Mouse (Mus musculus) megakaryocyte, embryonic 14.5 days (primary cell): ENCODE measurements around the gene Rtn4rl1. TPM values are rescaled to one million over a fixed set of nuclear protein-coding genes. Genes with fewer than 3 reads are reported as not detected.

Experiments
- H3K27me3 ChIP-seq: replicated peaks from 2 replicates; pipeline ENCODE3; 2012; ENCODE audit warnings: inconsistent platforms
- H3K36me3 ChIP-seq: replicated peaks from 2 replicates; pipeline ENCODE3; 2012; ENCODE audit warnings: low read length, inconsistent platforms, mixed read lengths
- H3K4me1 ChIP-seq: 2 replicates; pipeline ENCODE4 v1.6.1; 2012; ENCODE audit warnings: inconsistent platforms
- H3K4me3 ChIP-seq: replicated peaks from 2 replicates; pipeline ENCODE3; 2012; ENCODE audit warnings: moderate library complexity, mild to moderate bottlenecking, inconsistent platforms
- H3K9me3 ChIP-seq: 2 replicates; pipeline ENCODE4 v1.6.1; 2012; ENCODE audit warnings: inconsistent platforms
- FLI1 ChIP-seq: IDR thresholded peaks from 2 replicates; pipeline ENCODE4 v1.6.1; 2012; ENCODE audit warnings: low read length, inconsistent platforms, mixed read lengths
- GATA1 ChIP-seq: IDR thresholded peaks from 3 replicates; pipeline ENCODE4 v1.6.1; 2012; ENCODE audit warnings: mixed read lengths, low read length, inconsistent platforms, borderline replicate concordance
- polyA plus RNA-seq: library from polyadenylated mRNA; stranded (reverse); fragments of >175 nt; gene quantifications from 2 replicates; pipeline ENCODE4 v1.2.3, GENCODE M21; 2012; ENCODE audit warnings: low replicate concordance; ENCODE audit not compliant: insufficient read depth

The Rtn4rl1 gene
- polyA plus RNA-seq, 1 experiment, result 0.29 TPM

- no peak for TF ChIP-seq FLI1
- TF ChIP-seq GATA1, result no peak
- peaks cover 5% of the 10 kb centered on the region; the same call in 1 of the 2 replicates for H3K9me3 ChIP-seq
- H3K4me3 ChIP-seq, result no peak overlapping the region
- peaks cover 80% of the 10 kb centered on the region for H3K27me3 ChIP-seq
- H3K4me1 ChIP-seq, result peaks cover 95% of the 10 kb centered on the region
- no peaks in the 10 kb centered on the region for H3K36me3 ChIP-seq
Observed at GRCm38 (mm10) chr11:75196131-75196530, 2.5 kb downstream of the Rtn4rl1 start.

- H3K27me3 ChIP-seq, result peaks cover 65% of the 10 kb centered on the region
- H3K36me3 ChIP-seq, result no peaks in the 10 kb centered on the region
- TF ChIP-seq GATA1 (no peak), FLI1 (no peak)
- H3K4me3 ChIP-seq, result no peak overlapping the region
- H3K4me1 ChIP-seq, result peaks cover 97% of the 10 kb centered on the region
- H3K9me3 ChIP-seq, result peaks cover 5% of the 10 kb centered on the region; the same call in 1 of the 2 replicates
Observed at GRCm38 (mm10) chr11:75197956-75198355, 4.4 kb downstream of the Rtn4rl1 start.

DNA sequence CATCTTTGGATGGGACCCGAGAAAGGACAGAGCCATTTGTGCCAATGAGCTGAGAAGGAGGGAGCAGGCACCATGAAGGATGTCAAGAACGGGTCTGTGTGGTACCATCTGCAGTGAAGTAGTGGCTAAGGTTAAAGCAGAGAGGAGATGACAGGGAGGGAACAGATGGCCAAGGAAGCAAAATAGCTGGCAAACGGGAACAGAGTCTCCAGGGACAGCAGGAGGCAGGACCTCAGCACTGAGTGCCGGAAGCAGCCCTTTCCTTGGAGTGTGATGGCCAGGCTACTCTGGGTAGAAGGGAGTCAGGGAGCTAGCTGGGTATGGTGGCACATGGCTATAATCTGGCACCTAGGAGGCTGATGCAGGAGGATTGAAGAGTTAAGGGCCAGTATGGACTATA lies 5.2 kb downstream of the Rtn4rl1 start:
- H3K36me3 ChIP-seq, result no peaks in the 10 kb centered on the region
- H3K27me3 ChIP-seq, result peaks cover 56% of the 10 kb centered on the region
- no peak overlapping the region for H3K4me3 ChIP-seq
- peaks cover 97% of the 10 kb centered on the region for H3K4me1 ChIP-seq
- H3K9me3 ChIP-seq, result peaks cover 5% of the 10 kb centered on the region; the same call in 1 of the 2 replicates
- no peak for TF ChIP-seq FLI1
- no peak for TF ChIP-seq GATA1

GRCm38 (mm10) chr11:75199951-75200350 lies 6.4 kb downstream of the Rtn4rl1 start:
- no peak for TF ChIP-seq FLI1
- TF ChIP-seq GATA1, result no peak
- Histone ChIP-seq H3K4me1 (peaks cover 97% of the 10 kb centered on the region), H3K9me3 (peaks cover 5% of the 10 kb centered on the region; the same call in 1 of the 2 replicates), H3K27me3 (peaks cover 45% of the 10 kb centered on the region), H3K4me3 (no peak overlapping the region), H3K36me3 (no peaks in the 10 kb centered on the region)

DNA sequence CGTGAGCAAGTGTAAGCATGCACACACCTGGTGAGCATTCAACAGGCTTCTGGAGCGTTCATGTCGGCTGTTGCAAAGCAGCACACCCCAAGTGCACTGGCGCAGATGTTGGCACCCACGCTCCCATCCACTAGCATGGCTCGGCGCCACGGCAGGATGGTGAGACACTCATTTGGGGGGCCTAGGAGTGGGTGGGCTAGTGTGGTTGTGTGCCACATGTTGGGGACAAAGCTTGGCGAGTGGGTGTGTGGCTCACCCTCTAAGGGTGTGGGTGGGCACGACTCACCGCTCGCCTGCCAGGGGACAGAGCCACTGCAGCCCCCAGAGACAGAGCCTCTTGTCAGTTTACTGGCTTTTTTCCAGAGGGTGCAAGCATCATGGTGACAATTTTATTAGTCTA lies 7.4 kb downstream of the Rtn4rl1 start:
- H3K27me3 ChIP-seq, result peaks cover 38% of the 10 kb centered on the region
- TF ChIP-seq FLI1, result no peak
- no peak for TF ChIP-seq GATA1
- no peaks in the 10 kb centered on the region for H3K36me3 ChIP-seq
- peaks cover 96% of the 10 kb centered on the region for H3K4me1 ChIP-seq
- H3K9me3 ChIP-seq, result peaks cover 5% of the 10 kb centered on the region; the same call in 1 of the 2 replicates
- peak overlapping the region; percentile 20 for H3K4me3 ChIP-seq

DNA sequence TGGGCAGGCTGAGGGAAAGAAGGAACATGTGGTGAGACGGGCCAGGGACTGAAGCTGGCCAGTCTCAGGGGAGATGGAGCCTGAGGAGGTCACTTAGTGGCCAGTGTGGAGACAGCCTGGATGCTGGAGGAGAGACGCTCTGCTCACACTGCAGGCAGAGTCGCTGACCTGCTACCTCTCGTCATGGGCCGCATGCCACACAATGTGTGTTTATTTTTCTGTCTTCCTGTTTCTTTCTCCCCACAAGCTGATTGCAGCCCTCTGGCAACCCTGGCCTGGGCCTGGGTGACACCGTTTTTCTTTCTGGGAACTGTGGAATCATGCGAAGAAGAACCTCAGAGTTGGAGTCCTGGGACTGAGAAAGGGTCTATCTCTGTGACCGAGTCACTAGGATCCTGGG lies 8.1 kb downstream of the Rtn4rl1 start:
- Histone ChIP-seq H3K4me1 (peaks cover 93% of the 10 kb centered on the region), H3K36me3 (no peaks in the 10 kb centered on the region), H3K9me3 (peaks cover 5% of the 10 kb centered on the region; the same call in 1 of the 2 replicates), H3K4me3 (peak overlapping the region; percentile 31), H3K27me3 (peaks cover 33% of the 10 kb centered on the region)
- TF ChIP-seq GATA1 (no peak), FLI1 (no peak)

DNA sequence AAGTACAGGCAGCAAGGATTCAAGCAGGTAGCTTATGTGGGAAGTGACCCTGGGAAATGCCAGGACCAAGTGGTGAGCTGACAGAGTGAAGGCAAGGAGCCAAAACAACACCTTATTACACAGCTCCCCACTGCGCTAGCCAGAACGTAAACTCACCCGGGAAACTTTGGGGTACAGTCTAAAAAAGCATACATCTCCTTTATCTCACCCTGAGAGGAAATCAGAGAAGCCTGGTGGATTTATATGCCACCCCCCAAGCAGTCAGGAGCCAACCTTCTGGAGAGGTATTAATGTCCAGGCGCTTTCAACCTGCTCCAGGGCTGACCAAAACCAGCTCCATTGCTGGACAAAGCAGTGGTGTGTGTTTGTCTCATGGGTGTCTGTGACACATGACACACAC lies 10.3 kb downstream of the Rtn4rl1 start:
- peaks cover 22% of the 10 kb centered on the region for H3K27me3 ChIP-seq
- no peaks in the 10 kb centered on the region for H3K36me3 ChIP-seq
- H3K4me3 ChIP-seq, result no peak overlapping the region
- H3K9me3 ChIP-seq, result peaks cover 5% of the 10 kb centered on the region; the same call in 1 of the 2 replicates
- TF ChIP-seq GATA1 (no peak), FLI1 (no peak)
- H3K4me1 ChIP-seq, result peaks cover 74% of the 10 kb centered on the region

- H3K4me1 ChIP-seq, result peaks cover 75% of the 10 kb centered on the region
- no peaks in the 10 kb centered on the region for H3K36me3 ChIP-seq
- peaks cover 3% of the 10 kb centered on the region; the same call in 1 of the 2 replicates for H3K9me3 ChIP-seq
- peak overlapping the region; percentile 46 for H3K4me3 ChIP-seq
- TF ChIP-seq FLI1, result no peak
- TF ChIP-seq GATA1, result no peak
- peaks cover 19% of the 10 kb centered on the region for H3K27me3 ChIP-seq
Observed at GRCm38 (mm10) chr11:75204472-75204871, 10.9 kb downstream of the Rtn4rl1 start.

GRCm38 (mm10) chr11:75206347-75206746 lies 12.8 kb downstream of the Rtn4rl1 start:
- H3K27me3 ChIP-seq, result peaks cover 4% of the 10 kb centered on the region
- H3K4me1 ChIP-seq, result peaks cover 73% of the 10 kb centered on the region
- no peaks in the 10 kb centered on the region for H3K9me3 ChIP-seq
- no peak overlapping the region for H3K4me3 ChIP-seq
- TF ChIP-seq FLI1, result no peak
- H3K36me3 ChIP-seq, result no peaks in the 10 kb centered on the region

- H3K4me1 ChIP-seq, result peaks cover 64% of the 10 kb centered on the region
Observed at GRCm38 (mm10) chr11:75209363-75209762, 15.8 kb downstream of the Rtn4rl1 start.

DNA sequence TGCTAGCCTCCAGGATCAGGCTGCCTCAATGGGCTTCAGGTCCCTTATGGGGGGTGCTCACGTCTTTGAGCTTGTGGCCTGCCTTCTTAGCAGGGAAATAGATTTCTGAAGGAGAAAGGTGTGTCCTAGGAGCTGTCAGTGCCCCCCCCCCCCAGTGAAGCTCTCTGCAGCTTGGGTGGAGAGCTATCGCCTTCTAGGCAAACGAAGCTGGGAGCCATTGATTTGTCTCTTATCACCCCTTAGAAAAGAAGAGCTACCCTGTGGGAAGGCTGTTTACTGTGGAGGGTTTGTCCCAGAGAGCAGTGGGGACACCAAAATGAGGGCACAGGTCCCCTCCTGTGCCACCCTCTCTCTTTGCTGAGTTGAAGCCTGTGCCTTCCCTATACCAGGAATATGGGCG lies 16.5 kb downstream of the Rtn4rl1 start:
- 0 out of 2 replicates have a peak, but pooled peaks cover 3% of the 10 kb centered on the region for H3K9me3 ChIP-seq
- peaks cover 26% of the 10 kb centered on the region for H3K27me3 ChIP-seq
- H3K4me1 ChIP-seq, result peaks cover 57% of the 10 kb centered on the region
- H3K36me3 ChIP-seq, result no peaks in the 10 kb centered on the region
- H3K4me3 ChIP-seq, result no peak overlapping the region
- TF ChIP-seq GATA1 (no peak), FLI1 (no peak)

More at GRCm38 (mm10) chr11:75209363-75209762, 15.8 kb downstream of the Rtn4rl1 start:
- no peaks in the 10 kb centered on the region for H3K36me3 ChIP-seq
- H3K27me3 ChIP-seq, result peaks cover 20% of the 10 kb centered on the region
- H3K4me3 ChIP-seq, result no peak overlapping the region
- TF ChIP-seq FLI1, result no peak
- TF ChIP-seq GATA1, result no peak
- 0 out of 2 replicates have a peak, but pooled peaks cover 3% of the 10 kb centered on the region for H3K9me3 ChIP-seq
